Mouse (Mus musculus): Measurements from ENCODE around the gene Zkscan2.

GRCm38 (mm10) chr7:123448794-123449193, 51.5 kb downstream of the Zkscan2 start:
- TF ChIP-seq GATA1 (IDR thresholded peaks at IDR 0.05; ENCODE audit: borderline replicate concordance, low read length): no peak
- no peak for TF ChIP-seq FLI1 (IDR thresholded peaks at IDR 0.05; ENCODE audit: low read length)

Data from megakaryocyte, embryonic 14.5 days (primary cell).